Mouse (Mus musculus) midbrain, embryonic 16.5 days (tissue): ENCODE results near the gene Pias3. TPM values are rescaled to one million over a fixed set of nuclear protein-coding genes. Genes with fewer than 3 reads are reported as not detected.
"Not testable (repeated sequence)": the region's sequence is repeated elsewhere in the genome, so short reads cannot be mapped to it uniquely, and the experiment has no call there.

ENCODE experiments used
- ATAC-seq: fragments of 200-750 bp; cut with Nextera tagmentation; 2 replicates; pipeline ENCODE4 v1.8.0; 2017; ENCODE audit warnings: moderate TSS enrichment
- H3K27ac ChIP-seq: fragments of 300-500 bp; sonication (generic); 2 replicates; pipeline ENCODE4 v1.5.1; 2014; ENCODE audit warnings: mild to moderate bottlenecking, low read length, mixed read lengths
- H3K27me3 ChIP-seq: fragments of 300-500 bp; sonication (generic); 2 replicates; pipeline ENCODE4 v1.6.1; 2014; ENCODE audit warnings: low read depth, low read length, mixed read lengths; ENCODE audit not compliant: control insufficient read depth, insufficient read depth
- H3K36me3 ChIP-seq: fragments of 300-500 bp; sonication (generic); 2 replicates; pipeline ENCODE4 v1.6.1; 2014; ENCODE audit warnings: mild to moderate bottlenecking, low read length, moderate library complexity, mixed read lengths; ENCODE audit not compliant: control insufficient read depth, insufficient read depth
- H3K4me1 ChIP-seq: fragments of 300-500 bp; sonication (generic); 2 replicates; pipeline ENCODE4 v1.6.1; 2014; ENCODE audit warnings: mild to moderate bottlenecking, low read length, mixed read lengths; ENCODE audit not compliant: control insufficient read depth, insufficient read depth
- H3K4me2 ChIP-seq: fragments of 300-500 bp; sonication (generic); 2 replicates; pipeline ENCODE4 v1.6.1; 2014; ENCODE audit warnings: mild to moderate bottlenecking, low read length, mixed read lengths
- H3K4me3 ChIP-seq: fragments of 300-500 bp; sonication (generic); 2 replicates; pipeline ENCODE4 v1.5.1; 2014; ENCODE audit warnings: low read depth, mild to moderate bottlenecking, low read length, moderate library complexity, mixed read lengths
- H3K9ac ChIP-seq: fragments of 300-500 bp; sonication (generic); 2 replicates; pipeline ENCODE4 v1.6.1; 2014; ENCODE audit warnings: low read depth, low read length, mixed read lengths
- H3K9me3 ChIP-seq: fragments of 300-500 bp; sonication (generic); replicated peaks from 2 replicates; pipeline ENCODE4 v1.6.1; 2014; ENCODE audit warnings: mild to moderate bottlenecking, low read length, mixed read lengths; ENCODE audit not compliant: control insufficient read depth, poor library complexity, severe bottlenecking
- WGBS: fragments of 180-500 bp; shearing (Covaris S2); extraction: QIAGEN DNeasy Blood & Tissue Kit; methylation state at CpG from one replicate; pipeline ENCODE4 v1.1.7; 2014; 5-methylcytosine and 5-hydroxymethylcytosine counted together
- polyA plus RNA-seq: library from polyadenylated mRNA; unstranded; fragments of >200 nt; fragmentation: Nextera tagmentation; extraction: Ambion mirVana; gene quantifications from 2 replicates; pipeline ENCODE4 v1.2.1, GENCODE M21; 2015

Pias3 gene
- polyA plus RNA-seq = 38.7 and 41.6 TPM in 2 replicates

GRCm38 (mm10) chr3:96696198-96696765 lies at the start of gene Pias3:
Gene Pias3 (plus strand): TSS chr3:96696384.
- Histone ChIP-seq H3K4me3 (peak within 1 kb of the TSS; percentile 91), H3K9me3 (no peaks in the 10 kb centered on the region), H3K36me3 (no peaks in the 10 kb centered on the region; the same call in 1 of the 2 replicates), H3K9ac (peak within 1 kb of the TSS; percentile 91), H3K4me2 (peak within 1 kb of the TSS; percentile 80), H3K4me1 (peaks cover 9% of the 10 kb centered on the region), H3K27ac (peak within 1 kb of the TSS; percentile 90), H3K27me3 (no peaks in the 10 kb centered on the region)
- peak; percentile 54 for ATAC-seq
- under 1% methylated on average over 35 of the region's 35 CpGs for WGBS

GRCm38 (mm10) chr3:96647365-96647764 lies 48.8 kb upstream of the Pias3 start:
- Histone ChIP-seq H3K9me3 (no peaks in the 10 kb centered on the region), H3K4me3 (no peak overlapping the region), H3K4me2 (no peak overlapping the region), H3K36me3 (peaks cover 18% of the 10 kb centered on the region), H3K4me1 (no peaks in the 10 kb centered on the region), H3K9ac (no peak overlapping the region), H3K27me3 (no peaks in the 10 kb centered on the region), H3K27ac (no peak overlapping the region)
- no peak for ATAC-seq
- 85% methylated on average over 3 of the region's 3 CpGs for WGBS

GRCm38 (mm10) chr3:96660901-96661300 lies 35.3 kb upstream of the Pias3 start:
- Histone ChIP-seq H3K9me3 (no peaks in the 10 kb centered on the region), H3K4me2 (no peak overlapping the region), H3K27ac (no peak overlapping the region), H3K27me3 (no peaks in the 10 kb centered on the region), H3K4me1 (peaks cover 8% of the 10 kb centered on the region), H3K4me3 (no peak overlapping the region), H3K9ac (no peak overlapping the region), H3K36me3 (no peaks in the 10 kb centered on the region)
- WGBS = 87% methylated on average over 2 of the region's 2 CpGs
- ATAC-seq = no peak

DNA sequence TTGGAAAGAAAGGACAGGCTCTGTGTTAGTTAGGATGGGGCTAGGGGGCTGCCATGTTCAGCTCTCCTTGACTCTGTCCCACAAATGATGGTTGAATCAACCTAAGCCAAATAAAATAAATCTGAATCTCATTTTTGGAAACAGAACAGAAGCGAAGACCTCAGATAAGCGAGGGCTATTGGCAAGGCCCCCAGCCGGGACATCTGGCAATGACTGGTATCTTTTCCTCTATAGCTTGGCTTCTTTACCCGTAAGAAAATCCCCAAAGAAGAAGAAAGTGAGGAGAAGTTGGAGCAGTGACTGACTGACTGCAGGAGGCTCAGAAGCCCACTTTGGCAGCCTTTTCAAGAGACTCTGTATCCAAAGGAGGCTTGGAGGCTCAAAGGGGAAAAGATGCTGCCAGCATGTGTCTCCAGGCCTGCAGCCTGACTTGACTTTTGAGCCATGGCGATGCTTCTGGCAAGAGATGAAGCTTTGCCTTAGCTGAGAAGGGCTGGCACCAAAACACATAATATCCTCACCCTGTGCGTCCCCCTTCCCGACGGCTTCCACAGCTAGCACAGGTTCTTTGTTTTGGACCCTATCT lies 33.4 kb upstream of the Pias3 start:
- peak overlapping the region; percentile 69 for H3K27ac ChIP-seq
- H3K4me1 ChIP-seq = peaks cover 8% of the 10 kb centered on the region
- H3K36me3 ChIP-seq = no peaks in the 10 kb centered on the region
- no peaks in the 10 kb centered on the region for H3K27me3 ChIP-seq
- whole genome bisulfite sequencing = 43% methylated on average over 8 of the region's 8 CpGs
- H3K9me3 ChIP-seq = no peaks in the 10 kb centered on the region
- H3K4me3 ChIP-seq = peak overlapping the region; percentile 33
- peak overlapping the region; percentile 67 for H3K9ac ChIP-seq
- peak; percentile 33; the same call in 1 of the 2 replicates for ATAC-seq
- peak overlapping the region; percentile 65 for H3K4me2 ChIP-seq

DNA sequence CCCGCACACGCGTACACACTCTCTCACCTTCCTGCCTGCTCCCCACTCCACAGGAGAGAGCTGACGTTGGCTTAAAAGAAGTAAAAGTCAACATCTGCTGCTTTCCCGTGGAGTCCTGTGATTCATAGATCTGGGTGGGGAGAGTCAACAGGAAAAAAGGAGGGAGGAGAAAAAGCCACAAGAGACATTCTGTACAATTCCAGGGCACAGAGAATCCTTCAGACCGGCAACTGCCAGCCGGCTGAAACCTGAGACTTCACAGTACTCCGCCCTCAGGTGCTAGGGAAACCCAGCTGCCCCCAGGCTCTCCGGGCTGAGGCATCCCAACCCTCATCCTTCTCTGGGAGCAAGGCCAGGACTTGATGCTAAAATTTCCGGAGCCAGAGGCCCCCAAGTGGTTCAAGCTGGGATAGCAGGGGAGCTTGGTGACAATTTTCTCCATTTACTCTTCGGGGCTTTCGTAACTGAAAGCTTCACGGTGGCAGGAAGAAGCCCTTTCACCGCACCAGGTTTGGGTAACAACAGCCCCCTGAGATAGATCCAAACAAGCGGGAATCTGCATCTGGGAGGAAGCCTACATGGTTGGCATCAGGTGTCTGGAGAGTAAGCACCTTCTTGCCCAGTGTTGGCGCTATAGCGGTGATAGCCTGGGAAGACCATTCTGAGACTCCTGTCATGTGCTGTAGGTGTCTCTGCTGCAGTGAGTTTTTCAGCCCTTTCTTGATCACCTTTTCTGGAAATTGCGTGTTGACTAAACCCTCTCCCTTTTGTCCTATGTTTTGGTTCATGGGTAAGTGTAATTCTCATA lies 32.5 kb upstream of the Pias3 start:
- peak overlapping the region; percentile 33 for H3K4me3 ChIP-seq
- H3K9ac ChIP-seq = peak overlapping the region; percentile 67
- peak overlapping the region; percentile 65 for H3K4me2 ChIP-seq
- 3% methylated on average over 16 of the region's 18 CpGs for WGBS
- no peaks in the 10 kb centered on the region for H3K36me3 ChIP-seq
- H3K27ac ChIP-seq = peak overlapping the region; percentile 69
- no peaks in the 10 kb centered on the region for H3K27me3 ChIP-seq
- H3K9me3 ChIP-seq = no peaks in the 10 kb centered on the region
- ATAC-seq = peak; percentile 85
- peaks cover 8% of the 10 kb centered on the region for H3K4me1 ChIP-seq

DNA sequence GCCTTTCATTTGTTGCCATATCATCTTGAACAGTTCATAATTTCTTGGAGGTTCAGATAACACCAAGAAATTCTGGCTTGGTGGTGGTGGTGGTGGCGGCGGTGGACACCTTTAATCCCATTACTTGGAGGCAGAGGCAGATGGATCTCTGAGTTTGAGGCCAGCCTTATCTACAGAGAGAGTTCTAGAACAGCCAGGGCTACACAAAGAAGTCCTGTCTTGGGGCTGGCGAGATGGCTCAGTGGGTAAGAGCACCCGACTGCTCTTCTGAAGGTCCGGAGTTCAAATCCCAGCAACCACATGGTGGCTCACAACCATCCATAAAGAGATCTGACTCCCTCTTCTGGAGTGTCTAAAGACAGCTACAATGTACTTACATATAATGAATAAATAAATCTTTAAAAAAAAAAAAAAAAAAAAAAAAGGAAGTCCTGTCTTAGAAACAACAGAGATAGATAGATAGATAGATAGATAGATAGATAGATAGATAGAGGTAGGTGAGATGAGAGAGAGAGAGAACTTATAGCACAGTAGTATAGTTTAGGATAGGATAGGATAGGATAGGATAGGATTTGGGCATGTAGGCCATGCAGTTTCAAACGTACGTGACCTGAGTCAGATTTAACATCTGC lies 30.3 kb upstream of the Pias3 start:
- not testable (repeated sequence) for H3K36me3 ChIP-seq, H3K9ac ChIP-seq, H3K27me3 ChIP-seq, ATAC-seq, H3K4me2 ChIP-seq, H3K4me3 ChIP-seq, H3K9me3 ChIP-seq, H3K27ac ChIP-seq
- H3K4me1 ChIP-seq = peaks cover 14% of the 10 kb centered on the region
- 93% methylated on average over 7 of the region's 7 CpGs for WGBS

DNA sequence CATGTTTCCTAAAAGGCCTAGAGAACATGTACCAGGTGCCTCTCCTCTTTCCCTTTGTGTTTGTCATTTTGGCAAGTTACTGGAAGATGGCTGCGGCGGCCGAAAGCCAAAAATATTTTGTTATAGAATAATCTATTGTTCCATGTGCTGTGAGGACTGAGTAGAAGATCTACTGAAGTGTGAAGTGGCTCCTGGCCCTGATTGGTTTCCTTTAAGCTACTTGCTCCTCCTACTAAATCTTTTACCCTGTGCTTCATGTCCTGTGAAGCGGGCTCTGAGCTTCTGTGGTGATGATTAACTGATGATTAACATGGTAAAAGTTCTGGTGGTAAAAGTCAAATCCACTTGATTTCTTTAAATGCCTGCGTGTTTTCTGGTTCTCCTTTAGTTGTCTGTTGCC lies 29.3 kb upstream of the Pias3 start:
- H3K4me1 ChIP-seq = peaks cover 14% of the 10 kb centered on the region
- no peak for ATAC-seq
- no peak overlapping the region for H3K4me2 ChIP-seq
- peaks cover 12% of the 10 kb centered on the region for H3K27me3 ChIP-seq
- no peaks in the 10 kb centered on the region for H3K9me3 ChIP-seq
- 92% methylated on average over 5 of the region's 5 CpGs for whole genome bisulfite sequencing
- H3K9ac ChIP-seq = no peak overlapping the region
- no peak overlapping the region for H3K4me3 ChIP-seq
- no peak overlapping the region for H3K27ac ChIP-seq
- H3K36me3 ChIP-seq = no peaks in the 10 kb centered on the region

DNA sequence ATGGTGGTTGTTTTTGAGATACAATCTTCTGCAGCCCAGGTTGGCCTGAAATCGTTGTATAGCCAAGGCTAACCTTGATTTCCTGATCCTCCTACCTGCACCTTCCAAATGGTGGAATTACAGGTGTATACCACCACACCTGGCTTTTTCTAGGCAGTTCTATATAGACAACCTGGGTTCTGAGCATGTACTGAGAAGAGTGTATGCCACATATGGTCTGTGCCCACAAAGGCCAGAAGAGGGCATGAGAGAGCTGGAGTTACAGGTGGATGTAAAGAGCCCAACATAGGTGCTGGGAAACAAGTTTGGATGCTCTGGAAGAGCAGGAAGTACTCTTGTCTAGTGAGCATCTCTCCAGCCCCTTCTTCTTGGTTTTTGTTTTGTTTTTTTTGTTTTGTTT lies 28.9 kb upstream of the Pias3 start:
- peaks cover 12% of the 10 kb centered on the region for H3K27me3 ChIP-seq
- peaks cover 14% of the 10 kb centered on the region for H3K4me1 ChIP-seq
- no peak overlapping the region for H3K4me3 ChIP-seq
- WGBS = 56% methylated on average over 1 of the region's 1 CpGs
- no peaks in the 10 kb centered on the region for H3K36me3 ChIP-seq
- no peak overlapping the region for H3K4me2 ChIP-seq
- no peak overlapping the region for H3K9ac ChIP-seq
- ATAC-seq = no peak
- H3K9me3 ChIP-seq = no peaks in the 10 kb centered on the region
- H3K27ac ChIP-seq = no peak overlapping the region
